Mouse (Mus musculus) layer of hippocampus, adult 18-20 months (tissue): ENCODE measurements around the gene Cdiptos. TPM values are rescaled to one million over a fixed set of nuclear protein-coding genes. Genes with fewer than 3 reads are reported as not detected.

ENCODE experiments used
- DNase-seq, 2 experiments: peaks; one replicate each; pipeline ENCODE4 v3.0.0; 2022; ENCODE audit warnings: low spot score in 2 of 2
- total RNA-seq, 2 experiments: library from RNA; stranded (reverse); gene quantifications; 2 replicates each; pipeline ENCODE4 v1.2.3; 2021

Cdiptos gene
- total RNA-seq, 2 experiments from 2014 or later, result not detected

DNA sequence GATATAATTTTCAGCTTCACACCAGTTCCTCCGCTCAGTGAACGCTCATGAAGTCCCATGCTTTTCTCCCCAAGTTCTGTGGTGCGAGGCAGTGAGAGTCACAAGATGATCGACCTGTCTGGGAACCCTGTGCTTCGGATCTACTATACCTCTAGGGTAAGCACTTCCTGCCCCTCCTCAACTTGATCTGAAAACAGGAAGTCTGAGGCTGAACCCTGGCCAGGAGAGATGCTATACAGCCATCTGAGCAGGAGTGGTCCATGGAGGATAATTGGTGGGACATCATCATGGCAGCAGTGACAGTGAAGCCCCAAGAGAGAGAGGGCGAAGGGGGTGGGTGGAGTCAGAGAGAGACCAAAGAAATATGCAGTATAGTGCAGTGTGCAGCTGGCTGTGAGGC, 2.9 kb upstream of the Cdiptos start:
- DNase-seq, result no peak

DNA sequence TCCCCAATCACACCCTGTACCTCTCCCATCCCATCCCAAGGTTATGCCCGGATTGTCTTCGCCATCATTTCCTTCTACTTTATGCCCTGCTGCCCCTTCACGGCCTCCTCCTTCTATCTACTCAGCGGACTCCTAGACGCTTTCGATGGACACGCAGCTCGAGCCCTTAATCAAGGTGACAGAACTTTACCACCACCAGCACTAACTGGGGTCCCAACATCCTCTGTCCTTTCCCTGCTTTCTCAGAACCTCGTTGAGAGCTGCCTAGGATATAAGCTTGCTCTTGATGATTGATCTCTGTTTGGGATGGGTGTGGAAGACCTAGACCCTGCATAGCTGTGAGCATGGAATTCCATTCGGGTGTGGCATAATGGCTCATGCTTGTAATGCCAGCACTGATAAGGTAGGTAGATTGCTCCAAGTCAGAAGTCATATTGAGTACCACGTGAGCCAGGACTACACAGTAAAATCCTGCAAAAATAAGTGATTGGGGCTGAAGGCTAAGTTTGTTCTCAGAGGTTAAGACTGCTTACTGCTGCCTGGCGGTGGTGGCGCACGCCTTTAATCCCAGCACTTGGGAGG, 1.1 kb upstream of the Cdiptos start:
- DNase-seq, result no peak

DNA sequence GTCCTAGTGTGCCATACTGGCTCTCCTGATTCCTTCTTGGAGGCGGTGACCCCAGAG, 177 bp downstream of the Cdiptos start, which contains the start of gene Cdipt:
Gene Cdipt (plus strand): TSS at position 22 of the 57 bp plus-strand sequence.
- no peak for DNase-seq

DNA sequence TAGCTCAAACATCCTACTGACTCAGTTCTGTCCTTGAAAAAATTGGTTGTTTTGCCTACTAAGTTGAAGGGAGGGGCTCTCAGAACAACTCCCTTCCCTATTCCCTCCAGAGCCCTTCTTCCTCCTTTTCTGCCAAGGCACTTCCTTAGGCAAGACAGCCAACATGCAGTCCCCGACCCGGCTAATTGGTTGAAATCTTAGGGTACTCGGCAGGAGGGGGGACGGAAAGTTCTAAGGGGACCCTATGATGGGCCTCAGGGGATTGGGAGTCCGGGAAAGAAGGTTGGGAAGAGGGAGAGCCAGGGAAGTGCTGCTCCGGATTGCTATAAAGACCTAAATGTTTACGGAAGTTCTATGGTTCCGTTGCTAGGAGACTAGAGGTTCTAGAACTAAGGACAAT, 405 bp downstream of the Cdiptos start:
- DNase-seq, result no peak

DNA sequence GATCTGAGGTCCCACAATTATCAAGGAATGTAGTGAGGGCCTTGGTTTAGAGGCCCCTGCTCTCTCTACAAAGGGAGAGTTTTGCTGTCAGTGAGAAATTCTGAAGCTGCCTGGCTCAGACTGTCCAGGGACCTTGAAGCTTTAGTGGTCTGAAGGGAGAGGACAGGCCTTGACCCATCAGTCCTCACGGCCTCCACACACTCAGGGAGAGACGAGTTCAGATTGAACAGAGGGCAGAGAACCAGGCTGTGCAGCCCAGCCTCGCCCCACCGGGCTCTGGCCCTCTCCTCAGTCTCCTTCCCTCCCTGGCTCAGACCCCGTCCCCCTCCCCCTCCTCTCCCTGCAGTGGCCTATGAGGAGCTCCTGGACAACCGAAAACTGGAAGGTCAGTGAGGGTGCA, 8.5 kb downstream of the Cdiptos start:
- no peak for DNase-seq

DNA sequence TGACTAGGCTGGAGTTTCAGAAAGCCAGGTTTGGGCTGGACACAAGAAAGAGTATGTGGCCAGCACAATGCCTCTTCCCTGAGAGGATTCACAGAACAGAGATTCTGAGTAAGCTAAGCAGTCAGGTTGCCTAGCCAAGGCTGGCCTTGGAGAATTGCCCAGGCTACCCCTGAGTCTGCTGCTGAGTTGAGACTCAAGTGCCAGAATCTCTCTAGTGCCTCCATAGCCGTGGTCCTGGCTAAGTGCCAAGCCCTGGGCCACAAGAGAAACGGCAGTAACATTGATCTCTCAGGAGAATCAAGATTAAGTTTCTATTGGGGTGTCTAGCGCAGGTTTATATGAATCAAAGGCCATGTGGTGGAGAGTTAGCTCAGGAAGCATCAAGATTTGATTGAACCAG, 10.3 kb downstream of the Cdiptos start:
- DNase-seq, result no peak

DNA sequence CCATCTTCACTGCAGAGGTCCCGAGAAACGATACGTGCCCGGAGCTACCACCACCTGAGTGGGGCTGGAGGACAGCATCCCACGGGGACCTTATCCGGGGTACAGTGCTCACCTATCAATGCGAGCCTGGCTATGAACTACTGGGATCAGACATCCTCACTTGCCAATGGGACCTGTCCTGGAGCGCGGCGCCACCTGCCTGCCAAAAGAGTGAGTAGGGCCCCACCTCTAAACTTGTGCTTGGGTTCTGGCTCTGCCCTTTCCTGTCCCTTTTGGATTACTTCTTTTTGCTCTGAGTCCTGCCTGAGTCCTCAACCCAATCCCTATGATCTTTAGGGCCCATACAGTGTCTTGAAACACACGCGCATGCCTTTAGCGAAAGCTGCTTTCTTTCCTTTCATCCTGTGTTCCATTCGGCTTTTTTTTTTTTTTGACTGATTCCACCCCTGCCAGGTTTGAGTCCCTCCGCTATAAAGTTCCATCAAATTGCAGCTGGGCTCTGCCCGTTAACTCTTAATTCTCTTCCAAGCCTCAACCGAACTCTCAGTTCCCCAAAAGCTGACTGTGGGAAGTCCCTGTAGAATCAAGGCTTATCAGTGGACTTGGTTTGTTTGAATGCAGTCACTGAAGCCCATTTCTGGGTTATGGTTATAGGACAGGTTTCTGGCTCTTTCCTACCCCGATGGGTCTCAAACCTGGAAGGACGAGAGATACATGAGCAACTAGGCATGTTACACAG, 12.2 kb downstream of the Cdiptos start:
- no peak for DNase-seq

DNA sequence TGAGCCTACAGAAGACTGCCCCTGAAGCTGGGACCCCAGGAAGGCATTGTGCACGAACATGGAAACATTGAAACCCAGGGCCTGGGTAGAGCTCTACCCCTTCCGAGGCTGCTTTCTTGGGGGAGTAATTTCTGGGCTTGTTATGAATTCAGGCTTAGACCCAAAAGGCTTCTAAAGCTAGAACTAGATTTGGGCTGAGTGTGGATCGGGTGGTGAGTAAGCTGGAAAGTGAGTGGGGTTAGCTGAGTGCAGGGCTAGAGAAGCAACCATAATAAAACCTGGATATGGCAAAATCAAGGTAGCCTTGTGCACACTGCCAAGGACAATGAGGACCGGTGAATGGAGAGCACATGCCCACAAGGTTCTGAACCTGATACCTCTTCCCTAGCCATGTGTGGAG, 13.9 kb downstream of the Cdiptos start:
- DNase-seq, result no peak

DNA sequence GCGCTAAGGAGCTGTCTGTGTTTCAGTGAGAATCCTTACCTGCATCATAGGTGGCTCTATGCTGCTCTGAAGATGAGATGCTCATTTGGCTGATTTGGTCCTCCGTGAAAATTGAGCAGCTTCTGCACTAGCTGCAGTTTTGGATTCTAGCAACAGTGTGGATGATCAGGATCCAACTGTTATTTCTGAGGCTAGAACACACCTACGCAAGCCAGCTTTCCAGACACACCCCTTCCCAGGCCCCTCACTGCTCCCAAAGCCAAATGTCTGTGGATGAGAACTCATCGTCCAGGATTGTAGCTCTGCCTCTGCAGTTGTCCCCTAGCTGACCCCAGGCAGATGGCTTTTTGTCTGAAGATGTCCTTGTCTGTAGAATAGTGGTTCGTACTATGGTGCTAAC, 14.8 kb downstream of the Cdiptos start:
- DNase-seq, result peak in 1 of 2 experiments; percentile 79

DNA sequence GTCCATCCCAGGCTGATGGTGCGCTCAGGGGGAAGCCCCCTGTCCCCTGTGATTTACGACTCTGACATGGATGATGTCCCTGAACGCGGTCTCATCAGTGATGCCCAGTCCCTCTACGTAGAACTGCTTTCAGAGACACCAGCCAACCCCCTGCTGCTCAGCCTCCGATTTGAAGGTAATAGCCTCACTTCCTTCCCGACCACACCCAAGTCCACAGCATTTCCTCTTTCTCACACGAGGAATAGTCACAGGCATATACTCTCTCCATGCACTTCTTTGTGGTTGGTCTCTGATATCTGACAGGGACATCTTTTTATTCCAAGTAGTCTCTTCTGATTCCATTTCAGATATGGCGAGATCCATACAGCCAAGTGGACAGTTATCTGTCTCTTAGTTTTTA, 16.1 kb downstream of the Cdiptos start:
- no peak for DNase-seq

DNA sequence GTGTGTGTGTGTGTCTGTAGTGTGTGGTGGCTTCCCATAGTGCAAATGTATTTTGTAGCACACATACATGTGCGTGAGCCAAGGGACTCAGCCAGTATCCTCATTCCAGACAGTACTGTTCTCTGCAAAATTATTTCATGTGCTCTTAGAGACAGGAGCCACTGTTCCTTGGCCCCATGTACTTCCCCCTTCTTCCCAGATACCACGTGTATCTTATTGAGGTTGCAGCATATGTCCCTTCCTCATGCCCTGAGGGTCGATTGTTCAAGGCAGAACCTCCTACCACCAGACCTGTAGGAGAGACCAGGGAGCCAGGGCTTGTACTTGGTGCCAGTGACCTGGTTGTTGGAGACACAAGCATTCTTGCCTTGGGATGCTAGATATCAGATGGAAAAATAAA, 20.8 kb downstream of the Cdiptos start:
- no peak for DNase-seq

DNA sequence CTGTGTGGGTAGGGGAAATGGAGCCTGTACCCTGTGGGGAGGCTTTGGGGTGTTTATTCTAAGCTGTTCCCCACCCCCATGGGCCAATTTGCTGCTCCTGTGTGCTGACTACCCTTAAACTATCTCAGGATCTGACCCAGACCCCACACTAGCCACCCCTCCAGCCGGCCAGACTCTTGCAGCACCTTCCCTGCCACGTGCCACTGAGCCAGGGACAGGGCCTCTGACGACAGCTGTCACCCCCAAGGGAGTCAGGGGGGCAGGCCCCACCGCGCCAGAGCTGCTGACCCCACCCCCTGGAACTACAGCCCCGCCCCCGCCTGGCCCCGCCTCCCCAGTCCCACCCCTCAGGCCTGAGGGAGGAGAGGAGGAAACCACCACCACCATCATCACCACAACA, 23.3 kb downstream of the Cdiptos start:
- DNase-seq, result no peak

DNA sequence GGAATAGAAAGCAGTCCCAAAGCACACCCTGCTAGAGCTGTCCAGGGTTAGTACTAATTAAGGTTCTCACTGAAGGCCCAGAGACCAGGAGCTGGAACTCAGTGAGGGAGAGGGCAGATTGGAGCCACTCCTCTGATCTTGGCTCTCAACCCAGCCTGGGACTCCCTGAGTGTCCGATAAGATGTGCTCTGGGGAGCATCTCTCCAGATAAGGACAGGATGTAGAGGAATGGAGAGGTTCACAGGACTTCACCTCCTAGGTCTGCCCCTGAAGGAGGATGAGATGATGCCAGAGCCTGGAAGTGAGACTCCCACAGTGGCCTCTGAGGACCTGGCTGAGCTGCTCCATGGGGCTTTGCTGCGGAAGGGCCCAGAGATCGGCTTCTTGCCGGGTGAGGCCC, 24.2 kb downstream of the Cdiptos start:
- DNase-seq, result no peak

DNA sequence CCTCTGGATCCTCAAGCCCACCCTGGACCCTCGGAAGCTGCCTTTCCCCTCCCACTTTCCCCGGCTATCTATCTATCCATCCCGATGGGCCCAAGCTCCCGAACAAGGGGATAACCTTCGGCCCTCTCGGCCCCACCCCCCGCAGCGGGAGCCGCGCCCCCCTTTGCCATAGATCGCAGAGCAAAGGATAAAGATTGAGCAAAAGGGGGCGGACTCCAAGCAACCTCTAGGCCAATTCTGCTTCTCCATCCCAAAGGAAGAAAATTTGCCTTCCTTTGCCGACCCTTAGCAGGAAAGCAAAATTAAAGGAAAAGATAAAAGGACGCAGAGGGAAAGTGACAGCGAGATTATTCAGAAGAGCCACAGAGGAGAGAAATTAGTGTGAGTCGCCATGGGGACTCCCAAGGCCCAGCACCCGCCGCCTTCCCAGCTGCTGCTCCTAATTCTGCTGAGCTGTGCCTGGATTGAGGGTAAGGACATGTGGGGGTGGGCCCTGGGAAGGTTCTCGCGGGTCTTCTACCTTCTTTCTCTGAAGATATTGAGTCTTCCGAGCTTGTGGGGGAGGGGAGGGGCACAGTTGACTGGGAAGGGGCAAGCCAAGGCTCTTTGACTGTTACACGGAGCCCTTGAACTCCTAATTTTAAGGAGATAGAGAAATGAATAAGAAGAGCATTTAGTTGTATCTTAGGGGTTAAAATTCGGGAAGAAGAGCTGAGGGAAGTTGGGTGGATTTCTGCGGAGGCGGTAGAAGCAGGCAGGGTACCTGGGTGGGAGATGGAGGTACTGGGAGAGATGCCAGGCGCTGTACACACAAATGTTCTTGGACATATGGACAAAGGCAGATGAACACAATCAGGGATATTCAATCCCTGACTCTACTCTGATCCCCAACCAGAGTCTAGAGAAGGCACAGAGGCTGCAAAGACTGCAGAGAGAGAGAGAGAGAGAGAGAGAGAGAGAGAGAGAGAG, 25.0 kb downstream of the Cdiptos start:
- DNase-seq, result no peak

DNA sequence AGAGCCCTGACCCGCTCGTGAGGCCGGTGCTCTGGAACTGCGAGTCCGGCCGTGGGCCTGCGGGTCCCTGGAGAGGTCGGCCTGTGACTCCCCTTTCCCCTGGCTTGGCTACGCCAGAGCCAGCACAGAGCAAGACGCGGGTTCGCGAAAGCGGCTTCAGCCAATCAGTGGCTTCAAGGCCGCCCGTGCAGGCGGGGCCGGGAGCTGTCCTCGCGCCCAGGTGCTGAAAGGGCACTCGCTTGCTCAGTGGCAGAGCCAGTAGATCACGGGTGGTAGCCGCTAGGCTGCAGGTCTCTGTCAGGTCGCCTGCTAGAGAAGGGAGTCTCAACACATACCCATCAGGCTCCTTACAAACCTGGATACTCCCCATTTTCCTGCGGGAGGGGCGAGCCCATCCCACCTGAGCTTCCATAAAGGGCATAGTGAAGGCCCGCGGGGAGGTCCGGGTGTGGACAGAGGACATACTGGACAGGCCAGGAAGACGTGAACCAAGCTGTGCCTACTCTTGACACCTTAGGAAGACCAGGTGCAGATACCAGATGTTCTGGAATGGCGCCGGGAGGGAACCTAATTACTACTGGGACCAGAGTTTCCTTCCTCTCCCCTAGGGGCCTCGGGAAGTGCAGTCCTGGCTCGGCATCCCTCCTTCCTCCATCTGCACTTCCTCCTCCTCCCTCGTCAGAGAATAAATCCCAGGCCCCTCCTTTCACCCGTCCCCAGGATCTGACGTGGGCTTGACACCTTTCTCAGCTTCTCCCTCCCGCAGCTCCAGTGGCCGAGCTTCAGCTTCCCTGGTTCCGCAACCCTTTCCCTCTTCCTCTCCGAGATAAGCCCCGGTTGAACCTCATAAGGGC, 25.9 kb downstream of the Cdiptos start, which contains the start of gene Sez6l2:
Gene Sez6l2 (plus strand): TSS at position 771 of the 854 bp plus-strand sequence.
- DNase-seq, result peak; percentile 83

DNA sequence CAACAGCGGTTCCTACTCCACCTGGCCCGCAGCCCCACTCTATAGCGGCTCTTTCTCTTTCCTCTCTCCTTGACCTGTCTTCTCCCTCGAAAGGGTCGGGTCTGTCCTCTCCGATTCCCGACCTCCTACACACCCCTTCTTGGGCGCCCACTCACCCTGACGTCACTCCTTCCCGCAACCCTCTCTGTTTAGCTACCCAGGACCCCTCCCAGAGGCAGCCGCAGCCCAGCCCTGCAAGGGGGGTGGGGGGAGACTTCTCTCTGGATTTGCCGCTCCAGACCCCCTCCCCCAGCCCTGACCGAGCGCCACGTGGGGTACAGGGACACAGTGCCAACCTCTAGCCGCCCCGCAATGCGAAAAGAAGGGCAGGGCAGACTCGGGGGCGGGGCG, 26.5 kb downstream of the Cdiptos start, which contains the start of gene Asphd1:
Gene Asphd1 (minus strand): TSS at position 180 of the 390 bp plus-strand sequence.
- DNase-seq, result peak; percentile 66

DNA sequence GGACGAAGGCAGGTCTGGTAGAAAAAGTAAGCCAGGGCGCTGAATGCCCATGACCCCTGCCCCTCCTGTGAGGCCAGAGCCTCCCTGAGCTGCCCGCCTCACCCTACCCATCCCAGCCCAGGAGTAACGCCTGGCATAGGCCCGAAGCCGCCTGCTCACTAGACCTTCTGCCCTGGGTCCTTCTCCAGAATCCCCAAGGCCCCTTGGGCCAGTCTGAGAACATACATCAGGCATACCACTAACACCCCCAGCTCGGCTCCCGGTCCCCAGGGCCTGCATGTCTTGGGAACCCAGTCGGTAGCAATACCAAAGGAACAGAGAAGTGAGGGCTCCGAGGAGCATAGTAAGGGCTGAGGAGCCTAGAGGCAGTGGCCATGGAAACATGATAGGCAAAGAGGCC, 27.3 kb downstream of the Cdiptos start:
- DNase-seq, result no peak

DNA sequence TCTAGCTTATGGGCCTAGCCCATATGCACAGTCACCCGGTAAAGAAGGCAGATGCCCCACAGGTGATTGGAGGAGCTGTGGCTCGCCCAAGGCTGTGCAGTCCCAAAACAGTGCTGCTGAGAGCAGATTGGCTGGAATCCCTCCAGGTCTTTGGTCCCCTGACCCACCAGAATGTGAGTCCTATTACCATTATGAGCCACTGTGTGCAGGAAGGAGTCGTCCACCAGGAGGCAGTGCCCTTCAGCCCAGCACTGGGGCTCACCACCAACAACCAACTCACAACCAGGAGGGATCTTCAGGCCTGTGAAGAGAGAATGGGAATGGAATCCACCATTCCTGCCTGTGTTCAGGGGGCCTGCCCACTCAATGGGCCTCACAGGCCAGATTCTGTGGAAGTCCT, 29.4 kb downstream of the Cdiptos start:
- no peak for DNase-seq

DNA sequence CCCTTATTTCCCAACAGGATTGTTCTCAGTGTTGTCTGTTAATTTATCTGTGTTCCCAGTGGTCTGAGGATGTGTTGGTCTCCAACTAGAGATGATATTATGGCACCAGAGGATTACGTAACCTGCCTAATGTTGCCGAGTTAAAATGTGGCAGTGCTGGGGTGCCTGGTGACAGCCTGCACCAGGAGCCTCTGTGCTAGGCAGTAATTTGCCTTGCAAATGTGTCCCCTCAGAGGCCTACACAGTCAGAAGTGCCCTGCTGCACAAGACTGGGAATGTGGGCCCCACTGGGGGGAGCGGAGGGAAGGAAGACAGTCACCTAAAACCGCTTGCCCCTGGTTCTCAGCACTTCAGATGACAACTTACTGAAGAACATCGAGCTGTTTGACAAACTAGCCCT, 34.1 kb downstream of the Cdiptos start:
- peak in 1 of 2 experiments; percentile 86 for DNase-seq

DNA sequence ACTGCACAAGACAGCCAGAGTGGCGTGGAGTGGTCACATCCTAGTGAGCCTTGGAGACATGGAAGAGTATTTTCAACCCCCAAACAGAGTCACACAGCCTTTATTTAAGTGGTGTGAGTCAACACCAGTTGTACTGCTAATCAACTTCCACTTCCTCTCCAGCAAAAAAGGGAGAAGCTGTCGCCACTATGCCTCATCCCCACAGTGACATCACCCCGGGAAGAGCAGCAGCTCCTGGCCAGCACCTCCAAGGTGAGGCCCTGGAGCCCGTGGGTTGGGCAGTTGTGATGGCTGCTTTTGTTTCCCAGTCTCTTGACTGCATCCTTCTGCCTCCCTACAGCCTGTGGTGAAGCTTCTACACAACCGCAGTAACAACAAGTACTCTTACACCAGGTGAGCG, 34.7 kb downstream of the Cdiptos start:
- no peak for DNase-seq

DNA sequence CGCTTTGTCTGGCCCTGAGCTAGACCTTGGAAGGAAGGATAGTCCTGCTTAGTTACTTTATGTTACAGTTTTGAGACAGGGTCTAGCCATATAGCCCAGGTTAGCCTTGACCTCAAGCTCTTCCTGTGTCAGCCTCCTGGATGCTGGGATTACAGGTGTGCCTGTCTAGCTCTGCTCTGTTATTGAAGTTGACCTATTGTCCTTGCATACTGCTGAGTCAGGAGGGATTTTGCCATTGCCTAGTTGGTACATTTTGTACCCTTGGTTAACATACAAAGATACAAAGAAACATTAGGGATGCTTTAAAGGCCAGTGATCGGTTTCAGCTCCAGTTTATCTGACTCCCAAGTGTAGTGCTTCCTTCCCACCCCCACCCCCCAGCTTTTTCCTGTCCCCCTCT, 43.2 kb downstream of the Cdiptos start:
- DNase-seq, result no peak

DNA sequence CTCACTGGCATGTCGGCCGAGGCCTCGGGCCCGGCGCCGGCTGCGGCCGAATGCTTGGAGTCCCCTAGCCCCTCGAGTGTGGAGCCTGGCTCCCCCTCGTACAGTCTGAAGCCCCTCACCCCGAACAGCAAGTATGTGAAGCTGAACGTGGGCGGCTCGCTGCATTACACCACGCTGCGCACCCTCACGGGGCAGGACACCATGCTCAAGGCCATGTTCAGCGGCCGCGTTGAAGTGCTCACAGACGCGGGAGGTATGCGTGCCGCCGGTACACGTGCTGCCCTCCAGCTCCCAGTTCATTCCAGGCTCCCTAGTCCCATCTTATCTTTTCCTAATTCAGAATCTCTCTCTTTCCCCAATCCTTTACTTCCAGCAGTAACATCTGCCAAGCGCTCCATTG, 46.9 kb downstream of the Cdiptos start:
- no peak for DNase-seq
